Mouse (Mus musculus) 3134 (cell line): Measurements from ENCODE around the gene Zfp296.

ENCODE experiments used
- DNase-seq: peaks from one replicate; pipeline ENCODE4 v3.0.0-alpha.2; 2011; ENCODE audit warnings: low spot score; ENCODE audit not compliant: insufficient read length; ENCODE audit errors: extremely low read depth

Gene Zfp296

GRCm38 (mm10) chr7:19561765-19562642 is 15.1 kb upstream of the Zfp296 start:
- DNase-seq, result peak; percentile 88

DNA sequence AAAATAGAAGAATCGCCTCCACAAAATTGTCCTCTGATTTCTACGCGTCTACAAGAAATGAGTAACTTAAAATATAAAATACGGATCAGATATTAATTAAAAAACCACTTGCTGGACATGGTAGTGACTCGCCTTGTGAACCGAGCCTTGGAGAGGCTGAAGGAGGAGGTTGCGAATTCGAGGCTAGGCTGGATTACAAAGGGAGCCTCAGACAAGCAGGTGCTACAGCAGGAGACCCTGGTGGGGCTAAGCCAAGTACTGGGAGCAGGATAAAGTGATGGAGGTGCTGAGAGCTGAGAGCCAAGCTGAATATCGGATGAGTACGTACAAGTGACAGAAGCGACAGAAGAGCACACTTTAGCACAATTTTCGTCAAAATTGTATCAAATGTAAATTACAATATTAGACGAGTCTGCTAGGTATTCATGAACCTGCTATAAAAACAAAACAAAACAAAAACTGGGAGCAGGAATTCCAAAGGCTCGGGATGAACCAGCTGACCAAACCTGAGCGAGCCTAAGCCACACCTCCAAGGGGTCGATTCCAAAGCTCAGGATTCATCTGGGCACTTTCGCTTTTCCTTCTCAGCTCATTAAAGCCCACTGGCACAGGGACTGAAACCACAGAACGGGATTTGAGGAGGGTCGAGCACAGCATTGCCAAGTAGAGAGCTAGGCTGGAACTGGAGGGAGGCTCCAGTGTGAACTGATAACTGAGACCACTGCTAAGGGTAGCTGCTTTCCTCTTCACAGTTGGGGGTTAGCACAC is 14.3 kb upstream of the Zfp296 start, which contains the start of gene Ppp1r37:
Gene Ppp1r37, minus strand, starts transcription at position 434 of the 768 bp plus-strand sequence.
- DNase-seq, result no peak

DNA sequence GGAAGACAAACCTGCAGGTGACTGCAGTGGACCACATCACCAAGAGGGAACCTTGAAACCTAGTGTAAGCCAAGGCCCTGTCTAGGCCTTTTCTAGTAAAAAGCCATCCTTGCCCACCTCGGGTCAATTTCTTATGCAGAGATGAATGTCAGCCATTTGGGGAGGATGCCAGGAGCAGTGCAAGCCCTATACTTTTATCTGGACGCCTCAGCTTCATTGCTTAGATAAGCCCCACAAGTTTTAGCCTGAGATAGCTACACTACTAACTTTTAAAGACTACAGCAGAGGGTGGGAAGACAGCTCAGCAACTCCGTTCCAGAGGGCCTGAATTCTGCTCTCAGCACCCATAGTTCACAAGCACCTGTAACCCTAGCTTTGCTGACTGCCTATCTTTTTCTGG is 13.2 kb upstream of the Zfp296 start:
- no peak for DNase-seq

GRCm38 (mm10) chr7:19564455-19564854 is 12.6 kb upstream of the Zfp296 start:
- no peak for DNase-seq

GRCm38 (mm10) chr7:19565803-19566202 is 11.3 kb upstream of the Zfp296 start:
- DNase-seq, result no peak

GRCm38 (mm10) chr7:19567426-19567825 is 9.7 kb upstream of the Zfp296 start:
- no peak for DNase-seq

DNA sequence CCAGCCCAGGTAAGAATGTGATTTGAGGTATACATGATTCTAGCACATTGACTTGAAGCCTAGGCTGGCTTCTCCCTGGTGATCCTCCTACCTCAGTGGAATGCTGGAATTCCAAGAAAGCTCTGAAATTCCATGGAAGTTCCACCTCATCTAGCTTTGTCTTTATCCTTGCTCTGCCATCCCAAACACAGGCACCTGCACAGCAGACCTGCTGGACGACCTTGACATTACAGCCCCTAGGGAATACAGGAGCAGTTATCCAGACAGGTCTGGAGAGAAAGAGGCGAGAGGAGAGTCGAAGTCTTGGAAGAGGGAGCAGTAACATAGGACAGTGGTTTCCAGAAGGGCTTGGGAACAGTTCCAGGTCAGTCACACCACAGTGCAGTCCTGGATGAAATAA is 7.4 kb upstream of the Zfp296 start:
- no peak for DNase-seq

DNA sequence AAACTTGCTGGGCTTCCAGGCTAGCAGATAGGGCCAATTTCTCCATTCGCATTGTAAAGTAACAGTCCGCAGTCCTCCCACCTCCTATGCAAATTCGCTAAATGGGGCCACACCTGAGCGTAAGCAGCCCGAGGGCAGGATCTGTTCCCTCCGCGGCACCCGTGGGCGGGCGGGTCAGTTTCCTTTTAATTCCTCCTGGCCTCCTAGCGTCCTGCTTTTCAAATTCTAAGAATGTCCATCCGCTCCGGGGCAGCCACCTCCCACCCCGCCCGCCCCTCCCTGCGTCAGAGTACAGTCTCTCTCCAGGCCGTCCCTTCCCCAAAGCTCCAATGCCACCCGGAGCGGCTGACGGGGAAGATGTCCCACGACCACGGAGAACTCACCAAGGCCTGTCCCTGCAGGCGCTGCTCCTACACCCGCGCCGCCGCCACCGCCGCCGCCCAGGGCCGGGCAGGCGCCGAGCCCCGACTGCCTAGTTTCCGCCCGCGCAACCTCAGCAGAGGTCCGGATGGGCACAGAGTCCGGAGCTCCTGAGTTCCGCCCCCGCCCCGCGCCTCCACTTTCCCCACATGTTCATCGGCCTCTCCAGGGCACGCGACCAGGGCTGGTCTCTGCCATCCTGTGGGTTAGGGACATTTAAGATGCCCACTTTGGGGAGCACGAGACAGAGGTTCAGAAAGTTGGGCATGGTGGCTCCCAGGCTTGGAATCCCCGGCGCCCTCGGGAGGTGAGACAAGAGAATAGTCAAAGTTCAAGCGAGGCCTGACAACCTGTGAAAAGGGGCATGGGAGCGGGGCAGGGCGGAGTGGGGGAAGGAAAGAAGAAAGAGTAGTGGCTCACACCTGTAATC is 3.9 kb upstream of the Zfp296 start:
- DNase-seq, result peak; percentile 83

DNA sequence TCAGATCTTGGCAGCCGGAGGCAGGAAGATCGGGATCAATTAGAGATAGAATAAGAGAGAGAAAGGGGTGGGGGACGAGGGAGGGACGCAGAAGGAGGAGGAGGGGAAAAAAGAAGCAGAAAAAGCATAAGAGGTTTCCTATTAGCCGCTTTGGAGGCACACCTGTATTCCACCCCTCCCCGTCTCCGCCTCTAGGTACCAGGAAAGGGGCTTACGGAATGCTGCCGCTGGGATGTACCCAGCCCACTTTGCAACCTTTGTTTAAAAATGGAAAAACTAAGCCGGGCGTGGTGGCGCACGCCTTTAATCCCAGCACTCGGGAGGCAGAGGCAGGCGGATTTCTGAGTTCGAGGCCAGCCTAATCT is 3.3 kb upstream of the Zfp296 start:
- DNase-seq, result no peak

GRCm38 (mm10) chr7:19575559-19575958 is 1.5 kb upstream of the Zfp296 start:
- no peak for DNase-seq

DNA sequence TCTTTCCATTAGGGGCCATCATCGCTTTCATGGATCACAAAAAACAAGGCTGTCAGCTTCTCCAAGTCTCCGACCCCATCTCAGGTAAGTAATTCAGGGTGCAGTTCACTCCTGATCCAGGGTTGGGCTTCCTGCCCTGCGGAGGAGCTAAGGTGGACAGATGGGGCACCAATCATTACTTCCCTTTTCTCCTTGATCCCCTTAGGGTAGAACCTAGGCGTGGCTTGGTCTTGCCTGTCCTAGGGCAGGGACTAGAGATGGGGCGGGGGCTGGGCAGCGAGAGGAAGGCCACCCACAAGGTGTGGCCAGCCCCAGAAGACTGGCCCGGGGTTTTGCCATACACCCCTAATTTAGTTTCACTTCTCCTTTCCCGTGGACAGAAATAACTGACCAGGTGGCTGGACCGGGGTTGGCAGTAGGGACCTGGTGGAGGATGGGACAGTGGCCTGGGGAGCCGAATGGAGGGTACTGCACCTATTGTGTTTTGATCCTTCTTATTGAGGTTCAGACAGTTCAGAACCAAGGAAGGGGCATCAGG is 859 bp downstream of the Zfp296 start:
- no peak for DNase-seq

DNA sequence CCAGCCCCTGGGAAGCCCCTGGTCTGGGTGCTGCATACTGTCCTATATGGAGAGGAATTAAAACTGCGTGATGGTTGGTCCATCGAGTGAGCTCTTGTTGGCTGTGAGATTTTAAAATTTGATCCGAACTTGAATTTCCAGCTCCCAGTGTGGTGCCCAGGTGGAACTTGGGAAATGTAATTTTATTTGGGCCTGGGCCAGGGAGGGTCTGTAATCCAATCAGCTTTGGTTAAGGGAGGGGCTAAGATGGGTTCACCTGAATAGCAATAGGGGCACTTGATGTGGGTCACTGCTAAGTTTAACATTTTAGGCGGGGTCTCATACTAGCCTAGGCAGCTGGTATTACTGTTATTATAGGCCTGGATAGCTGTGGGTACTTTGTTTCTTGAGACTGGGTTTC is 1.3 kb downstream of the Zfp296 start:
- no peak for DNase-seq

GRCm38 (mm10) chr7:19579751-19580150 is 2.7 kb downstream of the Zfp296 start:
- no peak for DNase-seq

DNA sequence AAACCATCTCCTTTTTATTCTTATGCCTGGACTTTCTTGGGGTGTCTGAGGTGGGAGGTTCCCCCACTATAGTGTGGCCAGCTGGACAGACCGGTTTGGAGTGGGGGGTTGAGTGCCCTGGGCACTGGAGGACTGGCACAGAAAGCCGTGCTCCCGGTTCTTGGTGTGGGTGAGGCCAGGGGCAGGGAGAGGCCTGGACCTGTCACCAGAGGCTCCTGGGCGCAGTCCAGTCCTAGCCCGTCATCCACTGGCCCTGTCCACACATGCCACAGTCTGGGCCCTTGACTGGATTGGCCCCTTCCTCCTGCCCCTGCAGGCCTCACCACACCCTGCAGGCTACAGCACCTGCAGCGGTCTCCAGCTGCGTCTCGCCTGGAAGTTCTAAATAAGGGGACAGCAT is 3.5 kb downstream of the Zfp296 start:
- no peak for DNase-seq

GRCm38 (mm10) chr7:19586269-19586668 is 9.2 kb downstream of the Zfp296 start:
- DNase-seq, result no peak

- no peak for DNase-seq
These were observed 12.1 kb downstream of the Zfp296 start for GRCm38 (mm10) chr7:19589207-19589606.

DNA sequence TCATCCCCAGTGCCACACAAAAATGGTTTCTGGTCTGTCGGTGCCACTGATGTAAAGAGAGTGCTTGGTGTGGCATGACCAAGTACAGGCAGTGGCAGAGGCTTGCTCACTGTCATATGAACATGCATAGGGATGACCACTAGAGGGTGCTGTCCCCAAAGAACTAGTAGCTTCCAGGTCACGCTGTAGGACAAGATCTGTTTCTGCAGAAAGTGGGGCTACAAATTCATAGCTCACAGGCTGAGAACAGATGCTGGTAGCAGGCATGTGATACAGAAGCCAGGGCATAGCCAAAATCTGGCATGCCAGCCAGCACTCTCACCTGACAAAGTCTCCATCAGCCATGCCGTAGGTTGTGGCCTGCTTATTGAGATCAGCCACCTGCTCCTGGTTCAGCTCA is 12.8 kb downstream of the Zfp296 start:
- DNase-seq, result no peak

DNA sequence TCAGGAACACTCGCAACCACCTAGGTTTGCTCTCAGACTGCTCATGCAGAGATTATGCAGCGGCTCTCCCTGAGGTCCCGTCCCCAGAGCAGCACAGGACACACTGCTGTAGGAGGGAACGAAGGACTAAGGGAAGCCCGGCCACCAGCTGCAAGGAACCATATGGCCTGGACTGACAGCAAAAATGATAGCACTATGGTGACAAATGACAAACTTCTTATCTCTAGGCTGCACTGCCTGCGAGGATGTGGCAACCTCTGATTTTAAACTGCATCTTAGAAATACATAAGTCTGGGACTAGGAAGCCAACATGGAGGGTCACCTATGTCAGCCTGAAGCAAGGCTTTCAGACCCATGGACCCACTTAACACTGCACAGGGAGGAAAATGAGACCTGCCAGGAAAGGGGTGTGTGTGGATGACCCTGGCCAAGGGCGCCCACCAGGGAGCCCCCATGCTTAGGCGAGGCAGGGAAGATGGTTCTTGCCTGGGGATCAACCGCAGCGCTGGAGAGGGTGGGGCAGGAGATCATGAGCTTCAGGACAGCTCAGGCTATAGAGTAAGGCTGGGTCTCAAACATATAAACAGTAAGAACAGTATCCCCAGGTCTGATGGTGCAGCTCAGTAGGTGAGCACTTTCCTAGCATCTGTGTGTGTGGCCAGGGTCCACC is 16.1 kb downstream of the Zfp296 start:
- DNase-seq, result no peak

DNA sequence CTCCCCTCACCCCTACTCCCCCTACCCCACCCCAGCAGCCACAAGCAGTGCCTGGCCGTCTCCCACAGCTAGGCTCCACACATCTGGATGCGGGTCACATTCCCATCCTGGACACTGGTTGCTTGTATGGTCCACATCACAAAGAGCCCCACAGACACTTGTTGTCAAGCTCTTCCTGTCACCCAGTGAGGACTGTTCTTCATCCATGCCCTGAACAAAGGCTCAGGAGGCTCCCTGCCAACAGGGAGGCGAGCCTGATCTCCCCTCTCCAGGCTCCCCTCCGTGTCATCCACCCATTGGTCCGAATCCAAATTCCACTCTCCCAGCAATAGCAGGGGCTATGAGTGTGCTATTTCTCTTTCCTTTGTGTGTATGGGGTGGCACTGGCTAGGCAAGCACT is 23.5 kb downstream of the Zfp296 start:
- DNase-seq, result no peak

- DNase-seq, result no peak
These were observed 26.0 kb downstream of the Zfp296 start for GRCm38 (mm10) chr7:19603055-19603454.
